Mouse (Mus musculus) testis, adult 2 months (tissue): ENCODE measurements around the gene 4930442H23Rik.

ENCODE experiments used
- CTCF ChIP-seq: fragments of 200-500 bp; IDR thresholded peaks from 2 replicates; pipeline ENCODE4 v1.5.1; 2012; ENCODE audit warnings: low read depth, mild to moderate bottlenecking, inconsistent platforms, low read length, moderate library complexity; ENCODE audit not compliant: control insufficient read depth, insufficient read depth, insufficient replicate concordance
- POLR2A ChIP-seq: fragments of 200-500 bp; IDR thresholded peaks from 2 replicates; pipeline ENCODE4 v1.6.1; 2012; ENCODE audit warnings: low read depth, mild to moderate bottlenecking, inconsistent platforms, low read length, moderate library complexity; ENCODE audit not compliant: control insufficient read depth

- no peak for TF ChIP-seq CTCF
- TF ChIP-seq POLR2A = no peak
Observed at GRCm38 (mm10) chr10:81134181-81134587, 49.5 kb downstream of the 4930442H23Rik start.
